Mouse (Mus musculus) embryonic facial prominence, embryonic 12.5 days (tissue): ENCODE results near the gene Gnb2. TPM values are rescaled to one million over a fixed set of nuclear protein-coding genes. Genes with fewer than 3 reads are reported as not detected.

Source experiments
- ATAC-seq: fragments of 200-750 bp; cut with Nextera tagmentation; 2 replicates; pipeline ENCODE4 v1.8.0; 2017; ENCODE audit not compliant: insufficient number of reproducible peaks, insufficient read depth, low FRiP score, low TSS enrichment
- H3K27ac ChIP-seq: fragments of 300-500 bp; sonication (generic); 2 replicates; pipeline ENCODE4 v1.5.1; 2016; ENCODE audit warnings: mild to moderate bottlenecking
- H3K27me3 ChIP-seq: fragments of 300-500 bp; sonication (generic); 2 replicates; pipeline ENCODE4 v1.6.1; 2016; ENCODE audit warnings: mild to moderate bottlenecking, moderate library complexity
- H3K36me3 ChIP-seq: fragments of 300-500 bp; sonication (generic); 2 replicates; pipeline ENCODE4 v1.6.1; 2016; ENCODE audit warnings: mild to moderate bottlenecking
- H3K4me1 ChIP-seq: fragments of 300-500 bp; sonication (generic); 2 replicates; pipeline ENCODE4 v1.6.1; 2016
- H3K4me2 ChIP-seq: fragments of 300-500 bp; sonication (generic); replicated peaks from 2 replicates; pipeline ENCODE4 v1.6.1; 2016; ENCODE audit warnings: mild to moderate bottlenecking, moderate library complexity
- H3K4me3 ChIP-seq: fragments of 300-500 bp; sonication (generic); 2 replicates; pipeline ENCODE4 v1.5.1; 2016; ENCODE audit warnings: mild to moderate bottlenecking
- H3K9ac ChIP-seq: fragments of 300-500 bp; sonication (generic); 2 replicates; pipeline ENCODE4 v1.6.1; 2016; ENCODE audit warnings: mild to moderate bottlenecking, moderate library complexity
- H3K9me3 ChIP-seq: fragments of 300-500 bp; sonication (generic); 2 replicates; pipeline ENCODE4 v1.6.1; 2016; ENCODE audit warnings: mild to moderate bottlenecking, moderate library complexity
- WGBS: fragments of 180-500 bp; shearing (Covaris S2); methylation state at CpG from one replicate; pipeline ENCODE4 v1.1.7; 2016; 5-methylcytosine and 5-hydroxymethylcytosine counted together
- polyA plus RNA-seq: library from polyadenylated mRNA; unstranded; fragments of >200 nt; fragmentation: Nextera tagmentation; extraction: Ambion mirVana; gene quantifications from 2 replicates; pipeline ENCODE4 v1.2.1, GENCODE M21; 2016

Gene Gnb2
- polyA plus RNA-seq, 1 experiment from 2014 or later, result 382 TPM

- no peak overlapping the region for H3K4me3 ChIP-seq
- H3K4me1 ChIP-seq, result peaks cover 43% of the 10 kb centered on the region
- WGBS, result 85% methylated on average over 12 of the region's 12 CpGs
- peaks cover 27% of the 10 kb centered on the region for H3K36me3 ChIP-seq
- H3K27me3 ChIP-seq, result no peaks in the 10 kb centered on the region
- H3K9me3 ChIP-seq, result no peaks in the 10 kb centered on the region
- H3K9ac ChIP-seq, result peak overlapping the region; percentile 42; the same call in 1 of the 2 replicates
- H3K4me2 ChIP-seq, result no peak overlapping the region
- H3K27ac ChIP-seq, result no peak overlapping the region
- ATAC-seq, result no peak
These were observed 19.2 kb downstream of the Gnb2 start for GRCm38 (mm10) chr5:137513951-137514721.

- H3K4me3 ChIP-seq, result peak overlapping the region; percentile 5; the same call in 1 of the 2 replicates
- H3K27me3 ChIP-seq, result no peaks in the 10 kb centered on the region
- ATAC-seq, result peak; percentile 50; the same call in 1 of the 2 replicates
- peak overlapping the region; percentile 37; the same call in 1 of the 2 replicates for H3K27ac ChIP-seq
- H3K4me2 ChIP-seq, result peak overlapping the region; percentile 95; the same call in 1 of the 2 replicates
- H3K9ac ChIP-seq, result peak overlapping the region; percentile 27
- 0 out of 2 replicates have a peak, but pooled peaks cover 17% of the 10 kb centered on the region for H3K36me3 ChIP-seq
- H3K4me1 ChIP-seq, result peaks cover 43% of the 10 kb centered on the region
- WGBS, result 75% methylated on average over 11 of the region's 11 CpGs
- H3K9me3 ChIP-seq, result no peaks in the 10 kb centered on the region
These were observed 20.2 kb downstream of the Gnb2 start for GRCm38 (mm10) chr5:137512847-137513794.

- no peak for ATAC-seq
- 0 out of 2 replicates have a peak, but pooled peaks cover 7% of the 10 kb centered on the region for H3K36me3 ChIP-seq
- H3K4me2 ChIP-seq, result peak overlapping the region; percentile 95
- 73% methylated on average over 3 of the region's 3 CpGs for WGBS
- peak overlapping the region; percentile 100 for H3K9ac ChIP-seq
- H3K4me3 ChIP-seq, result peak overlapping the region; percentile 98
- no peaks in the 10 kb centered on the region for H3K9me3 ChIP-seq
- H3K4me1 ChIP-seq, result peaks cover 43% of the 10 kb centered on the region
- no peaks in the 10 kb centered on the region for H3K27me3 ChIP-seq
- H3K27ac ChIP-seq, result no peak overlapping the region
These were observed 21.6 kb downstream of the Gnb2 start for GRCm38 (mm10) chr5:137511706-137512105.

- Histone ChIP-seq H3K27me3 (no peaks in the 10 kb centered on the region), H3K36me3 (0 out of 2 replicates have a peak, but pooled peaks cover 7% of the 10 kb centered on the region), H3K4me2 (peak overlapping the region; percentile 95), H3K4me1 (peaks cover 39% of the 10 kb centered on the region), H3K4me3 (peak overlapping the region; percentile 98), H3K9ac (peak overlapping the region; percentile 100), H3K9me3 (no peaks in the 10 kb centered on the region), H3K27ac (peak overlapping the region; percentile 91)
- 2% methylated on average over 61 of the region's 83 CpGs for WGBS
- ATAC-seq, result 0 out of 2 replicates have a peak, but pooled peaks have one; percentile 9
These were observed 22.5 kb downstream of the Gnb2 start for GRCm38 (mm10) chr5:137510573-137511390.

GRCm38 (mm10) chr5:137510014-137510501 lies 23.3 kb downstream of the Gnb2 start:
- Histone ChIP-seq H3K9me3 (no peaks in the 10 kb centered on the region), H3K36me3 (0 out of 2 replicates have a peak, but pooled peaks cover 7% of the 10 kb centered on the region), H3K27ac (peak overlapping the region; percentile 91), H3K27me3 (no peaks in the 10 kb centered on the region), H3K4me3 (peak overlapping the region; percentile 98), H3K9ac (peak overlapping the region; percentile 100), H3K4me1 (peaks cover 38% of the 10 kb centered on the region), H3K4me2 (peak overlapping the region; percentile 95)
- WGBS, result 1% methylated on average over 23 of the region's 52 CpGs
- no peak; the same call in 1 of the 2 replicates for ATAC-seq

DNA sequence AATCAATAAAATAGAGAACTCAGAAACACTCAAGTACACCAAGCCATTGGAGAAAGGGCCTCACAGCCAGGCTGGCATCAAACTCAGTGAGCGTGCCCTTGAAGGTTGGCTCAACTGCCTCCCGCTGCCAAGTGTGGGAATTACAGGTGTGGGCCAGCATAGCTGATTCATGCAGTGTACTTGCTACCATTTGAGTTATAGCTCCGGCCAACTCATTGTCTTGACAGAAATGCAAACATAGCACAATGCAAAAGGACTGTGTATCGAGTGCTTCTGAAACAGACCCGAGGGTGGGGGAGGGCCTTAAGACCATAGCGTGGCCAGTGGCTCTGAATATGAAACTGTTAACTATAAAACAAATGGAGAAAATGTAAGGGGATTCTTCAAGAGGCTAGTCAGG lies 29.3 kb downstream of the Gnb2 start:
- no peak for ATAC-seq
- H3K27me3 ChIP-seq, result no peaks in the 10 kb centered on the region
- H3K4me2 ChIP-seq, result no peak overlapping the region
- 84% methylated on average over 6 of the region's 6 CpGs for WGBS
- no peak overlapping the region for H3K9ac ChIP-seq
- no peak overlapping the region for H3K27ac ChIP-seq
- peaks cover 11% of the 10 kb centered on the region; the same call in 1 of the 2 replicates for H3K36me3 ChIP-seq
- no peak overlapping the region for H3K4me3 ChIP-seq
- H3K9me3 ChIP-seq, result no peaks in the 10 kb centered on the region
- H3K4me1 ChIP-seq, result peaks cover 8% of the 10 kb centered on the region

DNA sequence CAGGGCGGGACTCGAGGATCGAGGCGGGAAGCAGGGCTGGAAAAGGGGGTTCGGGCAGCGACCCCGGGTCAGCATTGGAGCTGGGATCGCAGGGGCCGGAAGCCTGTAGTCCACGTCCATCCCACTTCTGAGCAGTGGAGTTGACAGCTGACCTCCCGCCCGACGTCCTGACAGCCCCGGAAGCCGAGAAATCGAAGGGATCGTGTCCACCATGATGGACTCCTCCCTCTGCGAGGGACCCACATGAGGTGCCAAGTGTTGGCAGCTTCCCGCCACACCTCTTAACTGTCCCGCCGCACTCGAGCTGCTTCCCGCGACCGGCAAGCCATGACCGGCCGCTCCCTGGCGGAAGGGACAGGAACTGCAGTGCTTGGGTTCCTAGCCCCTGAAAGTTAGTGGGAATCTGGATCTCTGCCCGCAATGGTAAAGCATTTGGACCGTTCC lies 30.6 kb downstream of the Gnb2 start:
- peak; percentile 79 for ATAC-seq
- H3K4me2 ChIP-seq, result peak overlapping the region; percentile 58

GRCm38 (mm10) chr5:137501709-137502666 lies 31.3 kb downstream of the Gnb2 start, which contains the start of gene Pop7:
Pop7 (minus strand) TSS chr5:137502518.
- peaks cover 8% of the 10 kb centered on the region for H3K4me1 ChIP-seq
- no peaks in the 10 kb centered on the region for H3K27me3 ChIP-seq
- WGBS, result 3% methylated on average over 64 of the region's 64 CpGs
- peak; percentile 93 for ATAC-seq
- H3K9ac ChIP-seq, result peak within 1 kb of the TSS; percentile 78
- peak within 1 kb of the TSS; percentile 58 for H3K4me3 ChIP-seq
- no peaks in the 10 kb centered on the region for H3K9me3 ChIP-seq
- peak within 1 kb of the TSS; percentile 76 for H3K4me2 ChIP-seq
- peaks cover 11% of the 10 kb centered on the region; the same call in 1 of the 2 replicates for H3K36me3 ChIP-seq
- peak within 1 kb of the TSS; percentile 96 for H3K27ac ChIP-seq

More for the DNA sequence above, 30.6 kb downstream of the Gnb2 start:
- Histone ChIP-seq H3K4me3 (peak overlapping the region; percentile 58), H3K36me3 (peaks cover 11% of the 10 kb centered on the region; the same call in 1 of the 2 replicates), H3K27ac (peak overlapping the region; percentile 96), H3K27me3 (no peaks in the 10 kb centered on the region), H3K9ac (peak overlapping the region; percentile 64), H3K9me3 (no peaks in the 10 kb centered on the region), H3K4me1 (peaks cover 8% of the 10 kb centered on the region)
- under 1% methylated on average over 30 of the region's 30 CpGs for WGBS

GRCm38 (mm10) chr5:137500186-137500585 lies 33.1 kb downstream of the Gnb2 start:
- ATAC-seq, result no peak
- H3K9ac ChIP-seq, result no peak overlapping the region
- 91% methylated on average over 7 of the region's 7 CpGs for WGBS
- H3K36me3 ChIP-seq, result peaks cover 11% of the 10 kb centered on the region; the same call in 1 of the 2 replicates
- H3K9me3 ChIP-seq, result no peaks in the 10 kb centered on the region
- no peak overlapping the region for H3K4me2 ChIP-seq
- H3K27ac ChIP-seq, result no peak overlapping the region
- no peaks in the 10 kb centered on the region for H3K27me3 ChIP-seq
- H3K4me1 ChIP-seq, result peaks cover 8% of the 10 kb centered on the region
- H3K4me3 ChIP-seq, result no peak overlapping the region

- no peak overlapping the region for H3K27ac ChIP-seq
- no peak overlapping the region for H3K4me3 ChIP-seq
- 68% methylated on average over 13 of the region's 13 CpGs for WGBS
- H3K4me2 ChIP-seq, result no peak overlapping the region
- no peaks in the 10 kb centered on the region for H3K9me3 ChIP-seq
- H3K36me3 ChIP-seq, result no peaks in the 10 kb centered on the region
- H3K27me3 ChIP-seq, result no peaks in the 10 kb centered on the region
- ATAC-seq, result no peak
- no peaks in the 10 kb centered on the region for H3K4me1 ChIP-seq
- no peak overlapping the region for H3K9ac ChIP-seq
These were observed 39.5 kb downstream of the Gnb2 start for GRCm38 (mm10) chr5:137493831-137494230.
